Comparison of ENCODE assay signal across 8 mouse cellular contexts in the genomic region with DNA sequence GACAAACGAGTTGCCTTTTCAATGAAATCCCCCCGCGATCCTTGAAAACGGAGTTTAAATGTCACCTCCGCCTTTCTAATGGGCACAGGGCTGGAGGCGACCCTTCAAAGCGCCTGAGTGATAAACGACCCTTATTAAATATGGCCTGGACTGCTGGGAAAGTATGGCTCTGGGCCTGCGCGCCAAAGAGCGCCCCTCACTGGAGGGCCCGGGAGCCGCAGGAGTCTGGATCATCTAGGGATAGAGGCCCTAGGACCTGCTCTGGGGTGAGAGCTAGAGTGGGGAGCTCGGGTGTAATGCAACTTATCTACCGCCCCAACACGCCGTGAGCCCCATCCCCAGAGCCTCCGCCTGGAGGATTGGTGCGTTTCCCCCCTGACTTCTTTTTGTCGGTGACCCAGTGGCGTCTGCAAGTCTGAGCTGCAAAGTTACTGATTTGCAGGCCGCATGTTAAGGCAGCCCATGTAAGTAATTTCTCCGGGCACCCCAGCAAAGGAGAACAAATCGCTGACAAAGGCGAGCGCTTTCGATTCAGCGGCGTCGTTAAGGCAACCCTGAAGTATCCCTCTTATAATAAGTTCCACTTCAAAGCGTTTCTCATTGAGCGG. TPM values are rescaled to one million over a fixed set of nuclear protein-coding genes. Genes with fewer than 3 reads are reported as not detected.
DNase-seq lines count a peak whose midpoint lies in the region; ATAC-seq and TF ChIP-seq lines count a peak whose summit lies in the region.

No protein-coding gene starts in this region.

- WGBS in lung, embryonic 15.5 days = 7% methylated on average over 32 of the region's 32 CpGs
- WGBS in hindbrain, embryonic 14.5 days = 1% methylated on average over 32 of the region's 32 CpGs
- 6% methylated on average over 32 of the region's 32 CpGs for WGBS in liver, postnatal 0 days (ENCODE audit: insufficient replicate concordance)
- 6% methylated on average over 32 of the region's 32 CpGs for WGBS in stomach, embryonic 14.5 days

- TF ChIP-seq CTCF in liver, postnatal 0 days (IDR thresholded peaks at IDR 0.05; ENCODE audit: low read depth) = no peak

- no peaks in the 10 kb centered on the region for H3K36me3 ChIP-seq in lung, embryonic 15.5 days
- no peaks in the 10 kb centered on the region for H3K36me3 ChIP-seq in hindbrain, embryonic 14.5 days (replicated peaks; ENCODE audit: control insufficient read depth, insufficient read depth)
- H3K36me3 ChIP-seq in liver, postnatal 0 days (replicated peaks; ENCODE audit: insufficient read depth, low read length) = no peaks in the 10 kb centered on the region
- no peaks in the 10 kb centered on the region for H3K36me3 ChIP-seq in stomach, embryonic 14.5 days (ENCODE audit: control insufficient read depth, insufficient read depth, low read length)

- H3K27ac ChIP-seq in lung, embryonic 15.5 days = no peak overlapping the region
- peak overlapping the region; percentile 77 for H3K27ac ChIP-seq in hindbrain, embryonic 14.5 days
- H3K27ac ChIP-seq in liver, postnatal 0 days (ENCODE audit: low read depth) = no peak overlapping the region
- H3K27ac ChIP-seq in stomach, embryonic 14.5 days (ENCODE audit: low read length) = no peak overlapping the region

- peak overlapping the region; percentile 32 for H3K4me3 ChIP-seq in lung, embryonic 15.5 days
- no peak overlapping the region for H3K4me3 ChIP-seq in hindbrain, embryonic 14.5 days (replicated peaks; ENCODE audit: low read length)
- peak overlapping the region; percentile 35 for H3K4me3 ChIP-seq in liver, postnatal 0 days (ENCODE audit: low read depth, low read length)
- H3K4me3 ChIP-seq in stomach, embryonic 14.5 days (ENCODE audit: low read depth, low read length) = peak overlapping the region; percentile 9; the same call in 1 of the 2 replicates

- peak; percentile 54 for ATAC-seq in lung, embryonic 15.5 days (ENCODE audit: borderline replicate concordance, extremely low read depth, low FRiP score, low TSS enrichment)
- ATAC-seq in common myeloid progenitor, adult 5-6 weeks (replicated peaks; ENCODE audit: low read depth, poor library complexity, severe bottlenecking) = peak; percentile 64
- peak; percentile 76 for ATAC-seq in hindbrain, embryonic 14.5 days (ENCODE audit: low FRiP score)
- no peak for ATAC-seq in liver, postnatal 0 days
- ATAC-seq in stomach, embryonic 14.5 days (ENCODE audit: insufficient number of reproducible peaks, insufficient read depth, low FRiP score, low read depth) = peak; percentile 42; the same call in 1 of the 2 replicates

- no peak for TF ChIP-seq EP300 in liver, postnatal 0 days (IDR thresholded peaks at IDR 0.05; ENCODE audit: low read depth)

- H3K4me2 ChIP-seq in lung, embryonic 15.5 days = peak overlapping the region; percentile 55
- peak overlapping the region; percentile 42 for H3K4me2 ChIP-seq in hindbrain, embryonic 14.5 days (replicated peaks)
- peak overlapping the region; percentile 62 for H3K4me2 ChIP-seq in liver, postnatal 0 days (ENCODE audit: low read depth, low read length)
- peak overlapping the region; percentile 14; the same call in 1 of the 2 replicates for H3K4me2 ChIP-seq in stomach, embryonic 14.5 days (replicated peaks; ENCODE audit: low read depth, low read length)

- H3K4me1 ChIP-seq in lung, embryonic 15.5 days = peaks cover 25% of the 10 kb centered on the region
- H3K4me1 ChIP-seq in hindbrain, embryonic 14.5 days (replicated peaks; ENCODE audit: control insufficient read depth, insufficient read depth, low read length) = peaks cover 25% of the 10 kb centered on the region
- 0 out of 2 replicates have a peak, but pooled peaks cover 3% of the 10 kb centered on the region for H3K4me1 ChIP-seq in liver, postnatal 0 days (ENCODE audit: insufficient read depth)
- H3K4me1 ChIP-seq in stomach, embryonic 14.5 days (ENCODE audit: control insufficient read depth, insufficient read depth, low read length) = peaks cover 6% of the 10 kb centered on the region; the same call in 1 of the 2 replicates

- H3K9ac ChIP-seq in lung, embryonic 15.5 days = no peak overlapping the region
- no peak overlapping the region for H3K9ac ChIP-seq in hindbrain, embryonic 14.5 days
- no peak overlapping the region for H3K9ac ChIP-seq in liver, postnatal 0 days (replicated peaks)
- no peak overlapping the region for H3K9ac ChIP-seq in stomach, embryonic 14.5 days (replicated peaks; ENCODE audit: low read depth, low read length)

- H3K9me3 ChIP-seq in lung, embryonic 15.5 days = no peaks in the 10 kb centered on the region
- no peaks in the 10 kb centered on the region for H3K9me3 ChIP-seq in hindbrain, embryonic 14.5 days (ENCODE audit: control insufficient read depth, low read length)
- no peaks in the 10 kb centered on the region for H3K9me3 ChIP-seq in liver, postnatal 0 days (ENCODE audit: low read length)
- H3K9me3 ChIP-seq in stomach, embryonic 14.5 days (ENCODE audit: control insufficient read depth, low read depth, low read length) = no peaks in the 10 kb centered on the region

- no peak for DNase-seq in lung, postnatal 4 days
- peak; percentile 71 for DNase-seq in hindbrain, embryonic 14.5 days (ENCODE audit: low spot score)
- DNase-seq in liver, postnatal 0 days = no peak
- no peak for DNase-seq in testis, postnatal 10 days (ENCODE audit: low spot score)
- DNase-seq in frontal cortex, postnatal 25 days (ENCODE audit: low spot score in 2 of 2) = no peak

- peaks cover 82% of the 10 kb centered on the region for H3K27me3 ChIP-seq in lung, embryonic 15.5 days
- peaks cover 69% of the 10 kb centered on the region for H3K27me3 ChIP-seq in hindbrain, embryonic 14.5 days (ENCODE audit: control insufficient read depth, insufficient read depth, low read length)
- peaks cover 75% of the 10 kb centered on the region for H3K27me3 ChIP-seq in liver, postnatal 0 days (ENCODE audit: insufficient read depth, low read length)
- peaks cover 58% of the 10 kb centered on the region for H3K27me3 ChIP-seq in stomach, embryonic 14.5 days (ENCODE audit: control insufficient read depth, insufficient read depth, low read length)

RNA-seq across cellular contexts. Expression of a gene that starts 2.6 kb away (rescaled TPM):
- not detected in 2 replicates for polyA plus RNA-seq in lung, embryonic 15.5 days (2015; fragmentation: Nextera tagmentation; extraction: Ambion mirVana)
- total RNA-seq in common myeloid progenitor, adult 5-6 weeks (2017) = not detected in 2 replicates
- 0.50 and 1.2 TPM in 2 replicates for polyA plus RNA-seq in hindbrain, embryonic 14.5 days (2014; fragmentation: Nextera tagmentation; extraction: Ambion mirVana)
- polyA plus RNA-seq in liver, postnatal 0 days (2015; fragmentation: Nextera tagmentation; extraction: Ambion mirVana) = not detected in 2 replicates
- polyA plus RNA-seq in stomach, embryonic 14.5 days (2014; fragmentation: Nextera tagmentation; extraction: Ambion mirVana) = not detected in 2 replicates

RNA-seq across cellular contexts. Expression of a gene that starts 12.0 kb away (rescaled TPM):
- 0.08 TPM in 1 of 2 replicates, not detected in the other for polyA plus RNA-seq in lung, embryonic 15.5 days (2015; fragmentation: Nextera tagmentation; extraction: Ambion mirVana)
- not detected in 2 replicates for total RNA-seq in common myeloid progenitor, adult 5-6 weeks (2017)
- 11.6 and 14.0 TPM in 2 replicates for polyA plus RNA-seq in hindbrain, embryonic 14.5 days (2014; fragmentation: Nextera tagmentation; extraction: Ambion mirVana)
- not detected in 2 replicates for polyA plus RNA-seq in liver, postnatal 0 days (2015; fragmentation: Nextera tagmentation; extraction: Ambion mirVana)
- polyA plus RNA-seq in stomach, embryonic 14.5 days (2014; fragmentation: Nextera tagmentation; extraction: Ambion mirVana) = not detected in 2 replicates

RNA-seq across cellular contexts. Expression of a gene that starts 21.7 kb away (rescaled TPM):
- polyA plus RNA-seq in lung, embryonic 15.5 days (2015; fragmentation: Nextera tagmentation; extraction: Ambion mirVana) = not detected in 2 replicates
- total RNA-seq in common myeloid progenitor, adult 5-6 weeks (2017) = not detected in 2 replicates
- 10.6 and 11.4 TPM in 2 replicates for polyA plus RNA-seq in hindbrain, embryonic 14.5 days (2014; fragmentation: Nextera tagmentation; extraction: Ambion mirVana)
- not detected in 2 replicates for polyA plus RNA-seq in liver, postnatal 0 days (2015; fragmentation: Nextera tagmentation; extraction: Ambion mirVana)
- not detected in 2 replicates for polyA plus RNA-seq in stomach, embryonic 14.5 days (2014; fragmentation: Nextera tagmentation; extraction: Ambion mirVana)

RNA-seq across cellular contexts. Expression of a gene that starts 36.9 kb away (rescaled TPM):
- not detected in 2 replicates for polyA plus RNA-seq in lung, embryonic 15.5 days (2015; fragmentation: Nextera tagmentation; extraction: Ambion mirVana)
- not detected in 2 replicates for total RNA-seq in common myeloid progenitor, adult 5-6 weeks (2017)
- 0.31 and 0.95 TPM in 2 replicates for polyA plus RNA-seq in hindbrain, embryonic 14.5 days (2014; fragmentation: Nextera tagmentation; extraction: Ambion mirVana)
- not detected in 2 replicates for polyA plus RNA-seq in liver, postnatal 0 days (2015; fragmentation: Nextera tagmentation; extraction: Ambion mirVana)
- not detected in 2 replicates for polyA plus RNA-seq in stomach, embryonic 14.5 days (2014; fragmentation: Nextera tagmentation; extraction: Ambion mirVana)

Comparison
In these comparisons a context has a peak if more than half of its experiments do, and no peak if none do; other contexts are left out.
1. RNA of a gene that starts 12.0 kb away (polyA plus RNA-seq): 11.6 to 14.0 TPM in hindbrain, embryonic 14.5 days; 0.08 TPM in lung, embryonic 15.5 days, not detected in liver, postnatal 0 days and not detected in stomach, embryonic 14.5 days; every median in the first group is over 10 times any median in the second.
2. RNA of a gene that starts 21.7 kb away (polyA plus RNA-seq): 10.6 to 11.4 TPM in hindbrain, embryonic 14.5 days; not detected in lung, embryonic 15.5 days, not detected in liver, postnatal 0 days and not detected in stomach, embryonic 14.5 days; every median in the first group is over 10 times any median in the second.
3. Peak in every context shown above with its lines, with median percentiles within 50 percentile points of each other: H3K4me2 ChIP-seq.